7 mouse cellular contexts compared by ENCODE assay signal in the genomic region with DNA sequence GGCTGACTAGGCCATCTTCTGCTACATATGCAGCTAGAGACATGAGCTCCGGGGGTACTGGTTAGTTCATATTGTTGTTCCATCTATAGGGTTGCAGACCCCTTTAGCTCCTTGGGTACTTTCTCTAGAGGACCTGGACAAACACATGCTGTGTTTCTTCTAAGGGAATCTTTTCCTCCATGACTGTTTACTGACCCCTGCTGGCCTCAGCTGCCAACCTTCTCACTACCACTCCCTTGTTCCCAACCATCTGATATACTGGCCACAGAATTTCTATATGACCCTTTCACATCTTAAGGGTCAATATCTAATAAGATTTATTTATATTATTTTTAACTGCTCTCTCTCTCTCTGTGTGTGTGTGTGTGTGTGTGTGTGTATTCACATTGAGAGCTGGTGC.
DNase-seq lines count a peak whose midpoint lies in the region; ATAC-seq and TF ChIP-seq lines count a peak whose summit lies in the region.
"Not testable (repeated sequence)": the region's sequence is repeated elsewhere in the genome, so short reads cannot be mapped to it uniquely, and the experiment has no call there.

No protein-coding gene starts in this region.

- H3K4me1 ChIP-seq in cerebellum, adult 2 months (ENCODE audit: control insufficient read depth, insufficient read depth, low read length); hindbrain, postnatal 0 days (ENCODE audit: insufficient read depth, low read length): not testable (repeated sequence)

- H3K9me3 ChIP-seq in hindbrain, postnatal 0 days (ENCODE audit: low read length): not testable (repeated sequence)

- not testable (repeated sequence) for H3K27ac ChIP-seq in cerebellum, adult 2 months (ENCODE audit: insufficient read depth, low read length); hindbrain, postnatal 0 days; left cerebral cortex, adult 2 months

- in situ Hi-C loops in Patski (cut with MboI; ENCODE audit: low pct_unique_long_range_greater_than_20kb): not testable (repeated sequence)

- H3K4me2 ChIP-seq in hindbrain, postnatal 0 days (ENCODE audit: low read depth, low read length): not testable (repeated sequence)

- ATAC-seq in Patski; hindbrain, postnatal 0 days: not testable (repeated sequence)

- POLR2A ChIA-PET in Patski (lab: Charles Lee): not testable (repeated sequence)

- intact Hi-C loops in left cerebral cortex, adult 2 months (cut with DNase I): loop anchor here (2.0 kb wide), 2 partner anchors 77 to 123 kb away; no protein-coding TSS in a partner anchor

- not testable (repeated sequence) for H3K9ac ChIP-seq in hindbrain, postnatal 0 days (replicated peaks; ENCODE audit: low read length)

- CTCF ChIA-PET in Patski (lab: Charles Lee): interaction anchor here (1.1 to 1.2 kb wide), 2 partner anchors 110 to 115 kb away, joined by 3 read pairs; no protein-coding TSS in a partner anchor

- WGBS in cerebellum, adult 2 months: 88% methylated on average over 1 of the region's 1 CpGs
- WGBS in hindbrain, postnatal 0 days: 60% methylated on average over 1 of the region's 1 CpGs

- TF ChIP-seq CTCF in Patski (IDR thresholded peaks at IDR 0.05): peak; percentile 49
- TF ChIP-seq CTCF in cerebellum, adult 2 months (IDR thresholded peaks at IDR 0.05; ENCODE audit: borderline replicate concordance, insufficient read depth, low read depth, low read length): peak; percentile 31; the same call in 1 of the 2 replicates
- peak; percentile 45 for TF ChIP-seq CTCF in hindbrain, postnatal 0 days (IDR thresholded peaks at IDR 0.05; ENCODE audit: low read depth)
- peak; percentile 53 for TF ChIP-seq CTCF in left cerebral cortex, adult 2 months (IDR thresholded peaks at IDR 0.05)

- peaks cover 13% of the 10 kb centered on the region for H3K27me3 ChIP-seq in Patski
- H3K27me3 ChIP-seq in cerebellum, adult 2 months (ENCODE audit: control insufficient read depth, insufficient read depth, low read length); hindbrain, postnatal 0 days (ENCODE audit: insufficient read depth, low read length): not testable (repeated sequence)

- not testable (repeated sequence) for DNase-seq in Patski (ENCODE audit: low read depth, low spot score); cerebellum, adult 2 months
- peak; percentile 5 for DNase-seq in embryo, embryonic 9.5 days (ENCODE audit: extremely low spot score)
- peak; percentile 10 for DNase-seq in hindbrain, postnatal 0 days (ENCODE audit: low spot score)
- DNase-seq in left cerebral cortex, adult 2 months (ENCODE audit: extremely low spot score in 1 of 2, low spot score in 2 of 2): peak; percentile 14 to 17
- DNase-seq in lung, postnatal 25 days (ENCODE audit: low spot score): peak; percentile 1
- DNase-seq in right cerebral cortex, adult 2 months (ENCODE audit: low spot score in 2 of 2): peak; percentile 19 to 48

- H3K36me3 ChIP-seq in hindbrain, postnatal 0 days (ENCODE audit: insufficient read depth, low read length): not testable (repeated sequence)

- not testable (repeated sequence) for H3K4me3 ChIP-seq in cerebellum, adult 2 months (replicated peaks; ENCODE audit: insufficient read depth, low read depth, low read length); hindbrain, postnatal 0 days (ENCODE audit: low read length); left cerebral cortex, adult 2 months

- not testable (repeated sequence) for TF ChIP-seq POLR2A in cerebellum, adult 2 months (IDR thresholded peaks at IDR 0.05; ENCODE audit: borderline replicate concordance, insufficient read depth, low read length)
